Mouse (Mus musculus) ES-E14 (cell line): ENCODE measurements around the gene AC129217.1. TPM values are rescaled to one million over a fixed set of nuclear protein-coding genes. Genes with fewer than 3 reads are reported as not detected.

Experiments used
- DNase-seq: peaks from one replicate; pipeline ENCODE4 v3.0.0-alpha.2; 2013; ENCODE audit warnings: low read depth, low spot score
- H3K27ac ChIP-seq: 2 replicates; pipeline ENCODE4 v1.5.1; 2012; ENCODE audit warnings: low read depth, mild to moderate bottlenecking, low read length, moderate library complexity, mixed read lengths; ENCODE audit not compliant: poor library complexity, insufficient read depth, severe bottlenecking
- H3K36me3 ChIP-seq: 2 replicates; pipeline ENCODE4 v1.6.1; 2012; ENCODE audit warnings: mild to moderate bottlenecking, low read length, moderate library complexity, mixed read lengths; ENCODE audit not compliant: control insufficient read depth, poor library complexity, insufficient read depth, severe bottlenecking
- H3K4me1 ChIP-seq, 2 experiments: fragments of 150-350 bp in 1 of 2; sonication (generic) in 1 of 2; 2 replicates each; pipeline ENCODE4 v1.6.1; 2012; ENCODE audit warnings: low read length in 2 of 2, mild to moderate bottlenecking in 1 of 2, mixed read lengths in 1 of 2; ENCODE audit not compliant: control insufficient read depth in 2 of 2, insufficient read depth in 2 of 2, poor library complexity in 1 of 2
- H3K4me3 ChIP-seq, 2 experiments: fragments of 150-350 bp in 1 of 2; sonication (generic) in 1 of 2; 2 replicates each; pipeline ENCODE4 v1.5.1; 2012; ENCODE audit warnings: low read length in 2 of 2, low read depth in 1 of 2, mild to moderate bottlenecking in 1 of 2, mixed read lengths in 1 of 2; ENCODE audit not compliant: insufficient read depth in 1 of 2, poor library complexity in 1 of 2, severe bottlenecking in 1 of 2
- H3K9ac ChIP-seq: 2 replicates; pipeline ENCODE4 v1.6.1; 2012; ENCODE audit warnings: low read depth, mild to moderate bottlenecking, low read length, mixed read lengths; ENCODE audit not compliant: poor library complexity, insufficient read depth, severe bottlenecking
- H3K9me3 ChIP-seq: fragments of 150-350 bp; sonication (generic); 2 replicates; pipeline ENCODE4 v1.6.1; 2012; ENCODE audit warnings: low read depth, mild to moderate bottlenecking, low read length; ENCODE audit not compliant: control insufficient read depth, insufficient read depth
- CHD2 ChIP-seq: IDR thresholded peaks from 2 replicates; pipeline ENCODE4 v1.6.1; 2014; ENCODE audit warnings: mild to moderate bottlenecking, low read depth, low read length, inconsistent platforms
- HCFC1 ChIP-seq: IDR thresholded peaks from 2 replicates; pipeline ENCODE4 v1.6.1; 2012; ENCODE audit warnings: low read length, inconsistent platforms, borderline replicate concordance; ENCODE audit not compliant: insufficient read depth
- MAFK ChIP-seq: IDR thresholded peaks from 2 replicates; pipeline ENCODE4 v1.6.1; 2014; ENCODE audit warnings: mild to moderate bottlenecking, low read depth, low read length, inconsistent platforms; ENCODE audit not compliant: insufficient read depth
- ZC3H11A ChIP-seq: IDR thresholded peaks from 2 replicates; pipeline ENCODE4 v1.6.1; 2012; ENCODE audit warnings: low read depth, mild to moderate bottlenecking, inconsistent platforms, low read length, borderline replicate concordance
- ZNF384 ChIP-seq: IDR thresholded peaks from 2 replicates; pipeline ENCODE4 v1.6.1; 2012; ENCODE audit warnings: low read depth, low read length, inconsistent platforms
- in situ Hi-C, 2 experiments: fragments of 600-800 bp; cut with MboI; formaldehyde crosslinking; loops; one replicate each; pipeline ENCODE4 v1.15.1; 2025; ENCODE audit warnings: low sequenced_read_pairs in 2 of 2, inconsistent platforms in 1 of 2; ENCODE audit not compliant: unreplicated experiment in 2 of 2
- total RNA-seq: library from RNA; depleted of rRNA; stranded (reverse); fragments of 300-350 nt; gene quantifications from 2 replicates; pipeline ENCODE4 v1.2.3, GENCODE M21; 2012

The AC129217.1 gene
- total RNA-seq, 1 experiment, result 1.4 TPM

DNA sequence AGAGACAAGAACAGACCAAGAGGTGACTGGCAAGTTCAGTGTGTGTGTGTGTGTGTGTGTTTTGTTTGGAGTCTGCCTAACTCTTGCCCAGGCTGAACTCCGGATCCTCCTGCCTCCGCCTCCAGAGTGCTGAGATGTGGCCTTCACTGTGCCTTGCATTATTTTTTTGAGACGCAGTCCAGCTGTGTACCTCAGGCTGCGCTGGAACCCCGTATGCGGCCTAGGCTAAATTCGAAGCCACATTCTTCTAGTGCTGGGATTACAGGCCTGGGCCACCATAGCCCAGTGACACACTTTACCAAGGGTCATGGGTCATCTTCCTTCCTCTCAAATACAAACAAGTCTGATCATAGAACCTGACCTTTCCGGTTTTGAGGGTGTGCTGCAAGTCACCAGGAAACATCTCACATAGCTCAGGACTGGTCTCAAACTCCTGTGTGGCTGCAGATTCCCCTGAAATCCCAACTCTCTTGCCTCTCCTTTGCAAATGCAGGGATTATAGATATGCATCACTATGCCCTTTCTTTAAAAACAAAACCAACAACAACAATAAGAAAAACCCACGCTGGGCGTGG, 42.8 kb downstream of the AC129217.1 start:
- no peak for DNase-seq
- Histone ChIP-seq H3K36me3 (peaks cover 25% of the 10 kb centered on the region), H3K9me3 (no peaks in the 10 kb centered on the region), H3K27ac (peak overlapping the region; percentile 76), H3K4me3 (peak overlapping the region; percentile 91 to 95), H3K4me1 (no peaks in the 10 kb centered on the region; a peak in 2 of 4 replicates), H3K9ac (peak overlapping the region; percentile 98)
- TF ChIP-seq MAFK (no peak), ZNF384 (no peak), ZC3H11A (no peak), HCFC1 (no peak), CHD2 (no peak)
- in situ Hi-C loops, result loop anchor here in 1 of 2 experiments (25.0 kb wide), 1 partner anchor 215 kb away; the partner anchor contains the start of gene Scgb1a1

DNA sequence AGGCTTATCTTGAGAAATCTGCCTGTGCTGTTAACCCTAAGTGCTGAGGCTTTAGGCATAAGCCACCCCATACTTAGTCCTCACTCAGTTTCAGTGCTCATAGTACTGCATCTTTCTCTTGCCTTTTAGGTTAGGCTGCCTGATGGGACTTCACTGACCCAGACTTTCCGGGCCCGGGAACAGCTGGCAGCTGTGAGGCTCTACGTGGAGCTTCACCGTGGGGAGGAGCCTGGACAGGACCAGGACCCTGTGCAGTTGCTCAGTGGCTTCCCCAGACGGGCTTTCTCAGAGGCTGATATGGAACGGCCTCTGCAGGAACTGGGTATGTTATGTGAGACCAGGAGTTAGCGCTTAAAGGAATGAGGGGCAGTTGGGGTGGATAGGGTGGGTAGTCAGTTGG, 45.5 kb downstream of the AC129217.1 start:
- no peak overlapping the region for H3K9ac ChIP-seq
- no peak for DNase-seq
- peaks cover 25% of the 10 kb centered on the region for H3K36me3 ChIP-seq
- in situ Hi-C loops, result no loop called here
- TF ChIP-seq ZNF384 (no peak), ZC3H11A (no peak), MAFK (no peak), HCFC1 (no peak), CHD2 (no peak)
- no peak overlapping the region for H3K4me3 ChIP-seq
- H3K9me3 ChIP-seq, result no peaks in the 10 kb centered on the region
- no peak overlapping the region for H3K27ac ChIP-seq
- H3K4me1 ChIP-seq, result no peaks in the 10 kb centered on the region; a peak in 2 of 4 replicates

DNA sequence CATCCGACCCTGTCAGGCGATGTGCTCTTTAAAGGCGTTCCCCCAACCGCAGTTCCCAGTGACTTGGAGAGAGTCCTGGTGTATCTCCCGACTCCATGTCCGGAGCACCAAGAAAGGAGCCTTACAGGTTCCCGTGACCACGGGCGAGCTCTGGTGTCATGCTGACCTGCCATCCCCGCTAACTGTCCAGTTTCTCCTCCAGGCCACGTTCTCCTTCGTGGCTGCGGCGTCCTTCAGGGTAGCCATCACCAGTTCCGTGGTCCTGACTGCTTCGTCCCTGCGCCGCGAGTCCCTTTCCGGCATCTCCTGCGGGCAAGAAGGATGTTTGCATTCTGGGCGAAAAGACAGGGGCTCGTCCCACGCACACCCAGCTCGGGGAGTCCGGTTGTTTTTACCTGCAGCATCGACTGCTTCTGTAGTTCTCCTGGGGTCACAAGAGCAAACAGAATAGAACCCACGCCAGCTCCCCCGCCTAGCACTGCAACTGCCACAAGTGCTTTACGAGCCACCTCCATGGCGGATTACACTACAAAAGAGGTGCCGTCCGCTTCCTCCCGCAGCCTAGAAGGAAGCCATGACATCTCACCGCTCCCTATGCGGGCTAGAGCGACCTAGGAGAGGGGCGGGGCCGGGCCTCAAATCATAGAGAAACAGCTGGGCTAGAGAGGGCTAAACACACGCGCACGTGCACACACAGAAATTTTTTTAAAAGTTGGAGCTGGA, 50.9 kb downstream of the AC129217.1 start, which contains the start of gene Uqcc3:
Uqcc3 (minus strand) TSS at position 613 of the 723 bp plus-strand sequence.
- H3K9me3 ChIP-seq, result no peaks in the 10 kb centered on the region
- H3K4me3 ChIP-seq, result peak within 1 kb of the TSS; percentile 82 to 96
- DNase-seq, result no peak
- H3K27ac ChIP-seq, result peak within 1 kb of the TSS; percentile 2
- H3K9ac ChIP-seq, result peak within 1 kb of the TSS; percentile 85
- in situ Hi-C loops, result no loop called here
- 0 out of 4 replicates have a peak, but pooled peaks cover 0 to 3% of the 10 kb centered on the region in 2 experiments for H3K4me1 ChIP-seq
- peaks cover 2% of the 10 kb centered on the region; the same call in 1 of the 2 replicates for H3K36me3 ChIP-seq
- TF ChIP-seq ZNF384 (peak; percentile 93), MAFK (no peak), ZC3H11A (no peak), CHD2 (no peak), HCFC1 (0 out of 2 replicates have a peak, but pooled peaks have one; percentile 41)

DNA sequence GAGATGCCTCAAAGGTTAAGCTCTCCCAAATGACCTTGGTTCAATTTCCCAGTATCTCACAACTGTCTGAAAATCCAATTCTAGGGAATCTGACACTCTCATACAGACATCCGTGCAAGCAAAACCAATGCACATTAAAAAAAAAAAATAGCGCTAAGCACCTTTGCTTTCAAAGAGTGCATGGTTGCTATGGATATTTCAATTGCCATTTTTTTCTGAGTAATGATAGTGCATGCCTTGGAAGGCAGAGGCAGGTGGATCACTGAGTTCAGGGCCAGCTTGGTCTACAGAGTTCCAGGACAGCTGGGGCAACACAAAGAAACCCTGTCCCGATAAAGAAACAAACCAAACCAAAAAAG, 51.4 kb downstream of the AC129217.1 start:
- Histone ChIP-seq H3K9me3 (no peaks in the 10 kb centered on the region), H3K27ac (no peak overlapping the region; the same call in 1 of the 2 replicates), H3K9ac (peak overlapping the region; percentile 69; the same call in 1 of the 2 replicates), H3K4me1 (0 out of 4 replicates have a peak, but pooled peaks cover 0 to 3% of the 10 kb centered on the region in 2 experiments), H3K4me3 (peak overlapping the region; percentile 82 to 96; a peak in 3 of 4 replicates), H3K36me3 (no peaks in the 10 kb centered on the region; the same call in 1 of the 2 replicates)
- TF ChIP-seq CHD2, result no peak
- no peak for TF ChIP-seq MAFK
- no peak for TF ChIP-seq ZNF384
- TF ChIP-seq HCFC1, result no peak
- TF ChIP-seq ZC3H11A, result no peak
- in situ Hi-C loops, result no loop called here
- DNase-seq, result no peak
